Mouse (Mus musculus) urinary bladder, postnatal 4 days (tissue): ENCODE results near the gene Tex264.
"Not testable (repeated sequence)": the region's sequence is repeated elsewhere in the genome, so short reads cannot be mapped to it uniquely, and the experiment has no call there.

Experiments used
- DNase-seq, 2 experiments: peaks; one replicate each; pipeline ENCODE4 v3.0.0; 2021 to 2022; ENCODE audit warnings: low spot score in 2 of 2

Gene Tex264

DNA sequence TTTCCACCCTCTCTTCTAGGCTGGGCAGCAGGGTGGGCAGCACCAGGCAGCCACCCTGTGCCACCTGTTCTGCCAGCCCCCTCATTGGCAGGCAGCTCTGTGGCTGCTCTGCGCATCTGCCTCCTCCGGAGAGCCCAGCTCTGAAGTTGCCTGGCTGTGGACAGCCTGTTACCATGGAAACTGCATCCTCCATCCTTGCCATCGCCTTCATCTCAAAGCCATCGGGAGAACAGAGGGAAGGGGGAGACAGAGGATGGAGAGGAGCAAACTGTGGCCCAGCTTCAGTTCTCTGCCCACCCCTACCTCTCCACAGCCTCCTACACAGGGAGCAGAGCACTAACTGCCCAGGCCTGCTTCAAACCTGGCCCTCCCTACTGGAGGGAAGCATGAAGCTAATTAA is 21.3 kb downstream of the Tex264 start:
- DNase-seq = no peak

DNA sequence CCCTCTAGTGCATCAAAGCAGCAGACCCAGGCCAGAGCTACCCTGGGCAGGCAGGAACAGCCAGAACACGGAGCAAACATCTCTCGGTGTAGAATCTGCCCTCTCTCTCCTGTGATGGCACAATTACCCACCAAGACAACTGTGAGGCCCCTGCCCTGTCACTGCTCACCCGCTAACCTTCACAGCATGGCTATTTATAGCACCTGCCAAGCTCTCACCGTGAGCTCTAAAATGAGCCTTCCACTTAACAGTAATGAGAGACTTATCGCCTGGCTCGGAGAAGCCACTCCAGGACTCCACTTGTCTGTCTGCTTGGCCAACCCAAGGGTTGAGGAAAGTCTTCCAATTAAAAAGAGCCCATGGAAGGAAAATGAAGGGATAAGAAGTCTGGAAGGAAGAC is 22.5 kb downstream of the Tex264 start:
- no peak for DNase-seq

DNA sequence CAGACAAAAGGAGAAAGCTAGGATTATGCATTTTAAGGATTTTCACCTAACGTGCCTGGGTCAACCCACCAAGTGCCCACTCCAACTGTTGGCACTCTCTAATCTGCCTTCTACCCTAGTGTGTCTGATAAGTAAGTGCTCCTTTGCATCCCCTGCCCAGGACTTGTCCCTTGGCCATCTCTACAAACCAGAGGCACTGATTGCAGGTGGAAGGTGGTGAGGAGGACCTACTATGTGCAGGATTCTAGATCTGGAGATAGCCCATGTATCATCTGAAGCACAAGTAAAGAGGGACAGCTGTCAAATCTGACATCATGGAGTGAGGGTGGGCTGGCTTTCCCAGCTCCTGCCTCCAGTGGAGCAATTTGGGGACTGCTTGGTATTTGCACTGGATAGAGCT is 25.8 kb downstream of the Tex264 start:
- no peak for DNase-seq

DNA sequence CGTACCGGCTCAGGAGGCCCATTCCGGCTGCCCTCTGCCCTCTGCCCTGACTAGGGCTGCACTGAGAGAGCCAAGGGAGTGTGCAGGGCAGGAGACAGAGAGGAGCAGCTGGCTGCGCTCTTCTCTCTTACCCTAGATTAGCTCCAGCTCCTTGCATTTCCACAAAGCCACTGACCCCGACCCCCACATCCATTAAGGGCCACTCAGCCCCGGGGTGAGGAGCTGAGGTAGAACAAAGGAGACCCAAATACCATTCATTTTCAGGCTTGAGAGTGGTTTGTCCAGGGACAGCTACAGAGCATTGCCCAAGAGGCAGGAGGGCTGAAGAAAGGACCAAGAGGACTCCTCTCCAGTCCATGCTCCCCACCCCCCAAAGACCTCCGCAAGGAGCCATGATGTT is 26.3 kb downstream of the Tex264 start:
- no peak for DNase-seq

DNA sequence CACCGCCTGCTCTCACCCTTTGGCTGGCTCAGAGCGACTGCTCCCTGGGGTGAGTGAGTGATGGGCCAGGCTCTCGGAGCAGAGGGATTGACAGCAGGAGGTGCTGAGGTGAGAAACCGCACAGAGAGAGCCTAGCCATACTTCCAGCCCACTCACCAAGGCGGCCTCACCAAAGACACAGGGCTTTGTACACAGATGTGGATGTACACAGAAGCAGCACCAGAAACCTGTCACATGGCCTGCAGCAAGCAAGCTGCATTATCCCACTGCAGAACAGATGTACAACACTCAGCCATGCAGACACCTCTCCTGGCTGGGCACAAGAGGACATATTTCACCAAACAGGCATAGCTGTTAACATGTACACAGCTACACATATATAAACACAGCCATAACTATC is 28.1 kb downstream of the Tex264 start:
- no peak for DNase-seq

DNA sequence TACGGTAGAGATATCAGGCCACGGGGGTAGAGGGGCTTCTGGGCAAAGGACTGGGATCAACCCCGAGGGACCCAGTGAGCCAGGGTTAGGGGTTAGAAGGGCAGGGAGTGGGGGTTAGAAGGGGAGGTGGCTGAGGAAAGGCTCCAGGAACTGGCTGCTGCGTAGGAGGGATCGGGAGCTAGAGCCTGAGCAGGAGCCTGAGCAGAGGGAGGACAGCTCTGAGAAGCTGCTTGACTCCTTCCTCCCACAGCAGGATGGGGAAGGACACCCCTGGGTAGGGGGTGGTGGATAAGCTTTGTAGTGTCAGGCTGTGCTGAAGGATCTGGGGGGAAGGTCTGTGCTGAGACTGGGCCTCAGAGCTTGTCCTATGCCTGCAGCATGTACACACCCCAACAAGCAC is 28.9 kb downstream of the Tex264 start:
- no peak for DNase-seq

DNA sequence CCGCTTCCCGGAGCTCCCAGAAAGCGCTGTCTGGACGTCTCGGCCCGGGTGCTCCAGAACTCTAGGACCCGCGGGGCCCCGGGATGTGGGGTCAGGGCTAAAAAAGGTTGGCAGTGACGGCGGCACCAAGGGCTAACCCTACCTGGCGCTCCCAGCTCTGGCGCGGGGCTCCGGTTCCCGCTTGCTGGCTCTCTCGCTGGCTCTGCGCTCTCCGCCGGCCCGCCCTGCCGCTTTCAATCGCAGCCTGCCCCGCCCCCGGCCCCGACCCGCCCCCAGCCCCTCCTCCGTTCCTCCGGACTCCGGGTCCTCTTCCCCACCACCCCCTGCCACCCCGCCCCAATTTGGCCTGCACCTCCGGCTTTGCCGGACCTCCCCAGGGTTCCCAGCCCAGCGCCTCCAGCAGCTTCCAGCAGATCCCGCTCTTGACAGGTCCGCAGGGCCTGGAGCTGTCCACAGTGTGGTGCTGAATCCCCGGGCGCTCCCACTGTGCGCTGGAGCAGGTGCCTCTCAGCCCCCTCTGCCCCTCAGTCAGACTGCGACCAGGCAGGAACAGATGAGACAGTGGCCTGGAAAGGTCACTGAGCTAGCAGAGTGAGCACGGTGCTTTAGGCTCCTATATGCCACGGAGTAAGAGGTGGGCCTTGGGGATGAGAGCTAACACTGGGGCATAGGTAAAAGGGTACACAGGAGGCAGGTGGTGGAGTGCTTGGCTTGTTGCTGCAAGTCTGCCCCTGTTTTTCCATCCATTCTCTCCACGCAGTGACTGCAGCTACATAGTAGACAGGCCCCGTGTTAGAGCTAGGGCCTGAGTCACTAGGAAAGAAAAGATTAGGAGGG is 29.6 kb downstream of the Tex264 start, which contains the start of gene Grm2:
Gene Grm2 (minus strand): TSS at position 199 of the 837 bp plus-strand sequence.
- DNase-seq = peak; percentile 53 to 77

DNA sequence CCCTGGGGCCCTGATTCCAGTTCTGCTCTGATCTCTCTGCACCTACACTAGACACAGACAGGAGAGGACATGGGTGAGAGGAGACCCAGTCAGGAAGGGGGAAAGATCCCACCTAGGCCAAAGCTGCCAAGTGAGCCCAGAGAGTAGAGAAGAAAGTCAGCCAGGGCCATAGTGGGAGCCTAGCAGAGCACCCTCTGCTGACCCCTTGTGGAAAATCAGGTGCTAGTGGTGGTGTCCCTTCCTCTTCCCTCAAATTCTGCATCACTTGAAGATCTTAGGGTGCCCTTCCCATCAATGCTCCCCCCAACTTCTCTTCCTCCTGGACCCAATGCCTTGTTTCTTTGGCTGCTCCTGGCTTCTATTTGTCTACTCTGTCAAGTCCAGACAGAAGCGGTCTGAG is 33.0 kb downstream of the Tex264 start:
- no peak for DNase-seq

DNA sequence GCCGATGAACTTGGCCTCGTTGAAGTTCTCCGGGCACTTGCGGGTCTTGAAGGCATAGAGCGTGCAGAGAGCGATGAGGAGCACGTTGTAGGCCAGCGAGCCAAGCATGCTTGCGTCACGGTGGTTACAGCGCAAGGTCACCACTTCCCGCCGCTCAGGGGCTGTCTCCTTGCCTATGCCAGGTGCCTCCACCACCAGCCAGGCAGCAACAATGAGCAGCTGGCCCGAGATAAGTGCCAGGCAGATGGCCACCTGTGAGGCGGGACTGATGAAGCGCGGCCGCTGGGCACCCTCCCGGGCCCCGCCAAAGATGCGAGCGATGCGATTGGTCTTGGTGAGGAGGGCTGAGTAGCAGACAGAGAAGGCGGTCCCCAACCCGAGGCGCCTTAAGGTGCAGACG is 38.5 kb downstream of the Tex264 start:
- no peak for DNase-seq

DNA sequence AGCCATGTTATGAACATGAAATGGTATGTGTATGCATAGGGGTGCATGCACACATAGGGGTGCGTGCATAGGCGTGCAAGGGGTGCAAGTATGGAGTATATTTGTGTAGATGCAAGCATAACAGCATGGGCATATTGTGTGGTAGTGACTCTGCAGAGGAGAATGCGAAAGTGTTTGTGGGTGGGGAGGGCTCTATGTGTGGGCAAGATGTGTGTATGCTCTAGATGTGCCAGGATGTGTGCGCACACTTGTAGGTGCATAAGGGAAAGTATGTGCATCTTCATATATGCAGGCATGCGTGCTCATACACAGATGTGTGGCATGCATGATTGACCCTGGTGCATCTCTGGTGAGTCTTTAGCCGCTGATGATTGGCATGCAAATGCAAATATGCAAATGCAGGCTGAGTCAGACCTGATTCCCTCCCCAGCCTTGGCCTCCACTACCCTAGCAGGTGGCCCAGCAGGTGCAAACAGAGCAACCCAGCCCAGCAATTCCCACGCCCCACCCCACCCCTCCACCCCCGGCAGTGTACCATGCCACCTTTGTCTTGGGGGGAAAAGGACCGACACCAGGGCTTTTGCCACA is 39.9 kb downstream of the Tex264 start:
- DNase-seq = no peak

DNA sequence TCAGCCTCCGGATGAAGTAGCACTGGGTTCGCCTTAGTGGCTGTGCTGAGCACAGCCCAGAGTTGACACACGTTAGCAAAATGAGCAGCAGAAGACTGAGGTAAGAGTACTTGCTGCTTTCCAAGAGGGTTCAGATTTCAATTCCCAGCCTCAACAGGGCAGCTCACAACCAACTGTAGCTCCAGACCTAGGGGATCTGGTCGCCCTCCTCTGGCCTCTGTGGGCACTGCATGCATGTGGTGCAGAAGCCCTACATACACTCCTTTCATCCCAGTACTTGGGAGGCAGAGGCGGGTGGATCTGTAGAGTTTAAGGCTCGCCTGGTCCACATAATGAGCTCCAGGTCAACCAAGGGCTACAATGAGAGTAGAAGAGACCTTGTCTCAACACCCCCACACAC is 41.9 kb downstream of the Tex264 start:
- no peak for DNase-seq

DNA sequence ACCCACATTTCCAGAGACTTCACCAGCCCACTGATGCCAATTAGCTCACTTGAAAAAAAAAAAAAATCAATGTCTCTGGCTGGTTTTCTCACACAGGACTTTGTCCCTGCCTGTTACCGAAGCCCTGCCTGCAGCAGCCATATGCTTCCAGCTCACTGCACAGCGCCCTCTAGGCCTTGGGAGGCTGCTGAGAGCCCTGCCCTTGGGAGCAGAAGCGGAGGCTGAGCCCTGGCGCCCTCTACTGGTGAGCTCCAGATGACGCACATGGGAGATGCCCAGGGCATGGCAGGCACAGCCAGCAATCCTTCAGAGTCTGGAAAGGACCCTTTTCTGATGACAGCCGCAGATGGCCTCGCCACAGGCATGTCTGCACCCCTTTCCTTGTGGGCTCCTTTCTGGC is 42.6 kb downstream of the Tex264 start:
- DNase-seq = peak; percentile 44 to 79

DNA sequence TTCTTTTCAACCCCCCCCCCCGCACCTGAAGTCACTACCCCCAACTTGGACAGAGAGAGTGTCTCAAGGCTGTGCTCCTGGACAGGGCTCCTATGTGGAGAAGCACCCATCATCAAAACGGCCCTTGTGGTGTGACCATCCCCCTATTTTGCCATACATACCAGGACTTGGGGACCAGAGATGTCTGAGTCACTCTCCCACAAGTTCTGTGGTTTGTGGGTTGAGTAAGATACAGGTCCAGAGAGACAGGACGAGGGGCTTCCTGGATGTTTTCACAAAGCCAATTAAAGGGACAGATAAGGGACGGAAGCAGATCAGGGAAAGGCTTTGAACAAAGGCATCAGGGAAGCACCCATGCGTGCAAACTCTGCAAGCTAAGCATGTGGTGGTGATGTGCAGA is 44.4 kb downstream of the Tex264 start:
- DNase-seq = no peak

DNA sequence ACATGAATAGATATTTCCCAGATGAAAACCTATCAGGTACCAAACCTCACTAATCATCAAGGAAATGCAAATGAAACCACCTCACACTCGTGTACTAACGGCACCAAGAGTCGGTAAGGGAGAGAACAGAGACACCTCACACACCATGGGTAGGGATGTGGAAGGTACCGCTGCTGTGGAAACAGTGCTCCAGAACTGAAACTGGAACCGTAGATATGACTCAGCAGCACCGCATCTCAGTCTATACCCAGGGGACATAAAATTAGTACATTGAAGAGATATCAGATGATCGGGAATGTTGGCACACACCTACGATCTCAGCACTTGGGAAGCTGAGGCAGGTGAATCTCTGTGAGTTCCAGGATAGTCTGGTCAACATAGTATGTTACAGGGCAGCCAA is 47.6 kb downstream of the Tex264 start:
- no peak for DNase-seq

DNA sequence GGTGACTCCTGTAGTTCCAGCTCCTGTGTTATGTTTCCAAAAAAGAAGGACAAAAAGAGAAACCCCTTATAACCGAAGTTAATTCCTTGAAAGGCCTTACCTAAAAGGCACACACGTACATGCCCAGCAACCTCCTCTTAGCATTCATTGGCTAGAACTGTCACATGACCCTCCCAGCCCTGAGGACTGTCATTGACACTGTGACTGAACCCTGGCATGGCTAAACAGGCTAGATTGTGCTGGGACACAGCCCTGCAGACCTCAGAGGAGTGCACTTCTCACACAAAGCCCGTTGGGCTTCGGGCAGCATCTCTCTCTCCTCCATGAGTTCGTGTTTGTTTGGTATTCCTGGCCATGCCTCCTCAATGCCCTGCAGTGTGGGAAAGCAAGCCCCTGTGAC is 53.5 kb downstream of the Tex264 start:
- DNase-seq = no peak

DNA sequence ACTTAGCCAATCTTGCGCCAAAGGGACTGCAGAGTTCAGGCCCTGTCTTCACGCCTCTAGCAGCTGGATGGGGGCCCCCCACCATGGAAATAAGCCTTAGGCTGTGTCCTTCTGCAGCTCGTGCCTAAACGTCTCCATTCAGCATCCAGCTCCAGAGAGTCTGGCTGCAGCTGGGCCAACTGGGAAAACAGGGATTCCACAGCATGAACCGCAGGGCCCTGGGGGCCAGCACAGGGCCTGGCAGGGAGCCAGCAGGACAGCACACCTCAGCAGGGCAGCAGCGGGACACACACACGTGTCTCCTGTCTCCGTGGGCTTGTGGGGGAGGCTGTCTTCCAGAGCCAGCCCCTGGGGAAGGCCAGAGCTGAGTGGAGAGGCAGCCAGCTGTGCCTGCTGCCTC is 57.9 kb downstream of the Tex264 start:
- not testable (repeated sequence) for DNase-seq

DNA sequence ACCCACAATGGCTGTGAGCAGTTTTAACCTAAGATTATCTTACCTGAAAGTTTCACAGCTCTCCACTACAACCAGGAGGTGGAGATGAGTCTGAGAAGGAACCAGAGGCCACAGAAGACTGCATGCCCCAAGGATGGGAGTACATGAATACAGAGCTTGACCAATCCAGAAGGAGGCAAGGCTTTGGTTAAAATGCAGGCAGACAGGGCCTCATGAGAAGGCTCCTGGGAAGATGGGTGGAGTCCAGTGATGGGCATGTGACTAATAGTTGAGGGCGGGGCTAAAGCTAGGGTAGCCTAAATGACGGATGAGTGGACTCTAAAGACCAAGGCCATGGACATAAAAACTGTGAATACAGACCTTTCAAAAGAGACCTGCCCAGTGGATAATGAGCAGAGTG is 59.4 kb downstream of the Tex264 start, which contains the start of gene Iqcf6:
Gene Iqcf6 (plus strand): TSS at position 301 of the 400 bp plus-strand sequence.
- DNase-seq = no peak

DNA sequence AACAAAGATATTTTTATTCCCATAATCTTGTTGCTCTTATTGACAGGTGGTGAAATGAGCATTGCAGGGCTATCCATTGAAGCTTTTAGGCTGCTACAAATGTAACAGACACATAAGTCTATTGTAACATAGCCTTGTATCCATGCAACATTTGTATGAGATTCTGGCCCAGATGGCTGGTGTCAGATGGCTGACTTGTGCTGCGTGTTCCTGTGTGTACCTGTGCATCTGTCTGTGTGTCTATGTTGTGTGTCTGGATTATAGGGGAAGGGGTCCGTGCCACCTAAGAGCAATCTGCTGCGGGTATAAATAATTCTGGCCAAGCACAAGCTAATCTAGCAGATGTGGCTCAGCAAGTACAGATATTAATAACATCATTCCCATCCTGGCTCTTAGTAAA is 68.2 kb downstream of the Tex264 start:
- DNase-seq = no peak

DNA sequence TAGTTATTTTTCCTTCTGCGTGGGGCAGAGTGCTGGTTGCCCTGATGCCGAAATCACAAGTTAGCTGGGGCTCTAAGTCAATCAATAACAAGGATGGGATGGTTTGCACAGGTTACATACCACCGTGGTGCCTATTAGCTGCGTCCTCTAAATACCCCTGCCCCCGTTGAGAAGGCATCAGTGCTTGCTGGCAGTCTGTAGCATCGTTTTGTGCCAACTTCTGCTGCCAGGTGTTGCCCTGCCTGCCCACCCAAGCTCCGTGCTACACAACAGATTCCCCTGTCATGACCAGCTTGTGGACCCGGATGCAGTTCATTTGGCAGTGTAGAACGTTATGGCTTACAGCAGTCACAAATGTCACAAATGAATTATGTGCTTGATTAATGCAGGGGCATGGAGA is 69.4 kb downstream of the Tex264 start:
- no peak for DNase-seq

DNA sequence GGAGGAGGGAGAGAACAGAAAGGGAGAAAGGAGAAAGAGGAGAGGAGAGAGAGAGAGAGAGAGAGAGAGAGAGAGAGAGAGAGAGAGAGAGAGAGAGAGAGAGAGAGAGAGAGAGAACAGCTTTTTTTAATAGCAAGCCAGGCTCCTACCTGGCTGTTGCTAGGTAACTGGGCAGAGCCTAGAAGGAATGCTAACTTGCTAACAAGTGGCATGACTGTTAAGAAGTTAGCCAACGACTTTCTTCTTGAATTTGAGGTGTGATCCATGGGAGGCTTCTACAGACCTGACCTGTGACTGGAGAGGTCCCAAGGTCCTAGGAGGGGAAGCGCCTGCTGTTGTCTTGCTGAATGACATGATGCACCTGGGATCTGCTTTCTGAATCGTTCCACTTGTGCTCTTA is 71.1 kb downstream of the Tex264 start:
- DNase-seq = no peak

DNA sequence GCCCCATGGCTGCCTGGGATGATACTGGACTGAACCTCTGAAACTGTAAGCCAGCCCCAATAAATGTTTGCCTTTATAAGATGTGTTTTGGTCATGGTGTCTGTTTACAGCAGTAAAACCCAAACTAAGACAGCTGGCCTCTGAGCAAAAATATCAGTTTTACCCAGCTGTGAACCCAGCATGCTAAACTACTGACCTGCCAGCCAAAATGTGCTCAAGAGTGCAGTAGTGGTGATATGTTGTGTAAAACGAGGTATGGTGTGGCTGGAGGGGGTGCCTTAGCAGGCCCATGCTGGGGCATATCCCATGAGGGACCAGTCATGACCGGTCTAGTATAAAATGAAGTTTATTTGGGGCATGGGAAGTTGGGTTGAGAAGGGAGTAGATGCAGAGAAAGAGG is 71.8 kb downstream of the Tex264 start:
- DNase-seq = no peak

DNA sequence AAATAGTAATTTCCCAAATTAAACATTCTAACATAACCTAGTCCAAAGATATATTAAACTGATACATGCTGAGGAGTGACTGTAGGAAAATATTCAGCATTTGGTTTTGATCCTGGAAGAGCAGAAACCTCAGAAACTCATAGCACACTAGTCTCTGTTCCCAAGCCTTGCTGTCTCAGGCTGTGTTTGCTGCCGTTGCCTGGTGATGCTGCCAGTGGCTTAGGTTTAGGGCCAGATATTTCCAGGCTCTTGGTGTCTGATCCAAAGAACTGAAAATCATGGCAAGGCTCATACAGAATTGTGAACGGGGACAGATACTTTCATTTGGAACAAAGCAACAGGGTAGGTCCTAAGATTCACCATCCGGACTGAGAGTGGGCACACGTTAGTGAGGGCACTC is 75.0 kb downstream of the Tex264 start:
- DNase-seq = peak in 1 of 2 experiments; percentile 41
